Mouse (Mus musculus): ENCODE data around the gene Srgap1. TPM values are rescaled to one million over a fixed set of nuclear protein-coding genes. Genes with fewer than 3 reads are reported as not detected.

The Srgap1 gene
- total and polyA plus RNA-seq, 3 experiments: 0.22 TPM; not detected in 2

DNA sequence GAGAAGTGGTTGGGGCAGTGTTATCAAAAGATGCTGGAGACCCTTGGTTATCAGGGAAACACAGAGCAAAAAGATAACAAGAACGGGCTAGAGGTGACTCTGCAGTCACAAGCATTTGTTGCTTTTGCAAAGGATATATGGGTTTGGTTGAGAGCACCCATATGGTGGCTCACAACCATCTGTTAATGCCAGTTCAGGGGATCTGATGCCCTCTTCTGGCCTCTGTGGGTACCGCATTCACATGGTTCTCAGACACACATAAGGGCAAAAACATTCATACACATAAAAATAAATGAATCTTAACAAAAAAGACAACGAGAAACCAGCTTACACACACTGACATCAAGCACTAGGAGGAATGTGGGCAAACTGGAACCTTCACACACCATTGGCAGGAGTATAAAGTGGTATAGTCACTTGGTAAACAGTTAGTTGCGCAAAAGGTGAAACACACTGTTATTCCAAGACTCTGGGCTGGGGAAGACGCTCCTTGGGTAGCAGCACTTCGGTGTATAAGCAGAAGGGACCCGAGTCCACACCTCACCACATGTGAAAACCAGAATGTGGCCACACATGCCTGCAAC lies 191.2 kb downstream of the Srgap1 start:
- Histone ChIP-seq H3K36me3 (replicated peaks) (no peaks in the 10 kb centered on the region), H3K4me1 (ENCODE audit: insufficient read depth, low read depth, low read length) (no peaks in the 10 kb centered on the region), H3K27me3 (ENCODE audit: insufficient read depth, low read length) (no peaks in the 10 kb centered on the region), H3K4me3 (ENCODE audit: low read depth, low read length) (no peak overlapping the region), H3K9me3 (replicated peaks) (peaks cover 49% of the 10 kb centered on the region)
- DNase-seq (ENCODE audit: low spot score) (no peak), ATAC-seq (ENCODE audit: extremely low read depth, insufficient number of reproducible peaks, low FRiP score, poor library complexity, severe bottlenecking) (no peak)
- no peak for TF ChIP-seq GATA2 (IDR thresholded peaks at IDR 0.05; ENCODE audit: borderline replicate concordance, low read depth, low read length)

DNA sequence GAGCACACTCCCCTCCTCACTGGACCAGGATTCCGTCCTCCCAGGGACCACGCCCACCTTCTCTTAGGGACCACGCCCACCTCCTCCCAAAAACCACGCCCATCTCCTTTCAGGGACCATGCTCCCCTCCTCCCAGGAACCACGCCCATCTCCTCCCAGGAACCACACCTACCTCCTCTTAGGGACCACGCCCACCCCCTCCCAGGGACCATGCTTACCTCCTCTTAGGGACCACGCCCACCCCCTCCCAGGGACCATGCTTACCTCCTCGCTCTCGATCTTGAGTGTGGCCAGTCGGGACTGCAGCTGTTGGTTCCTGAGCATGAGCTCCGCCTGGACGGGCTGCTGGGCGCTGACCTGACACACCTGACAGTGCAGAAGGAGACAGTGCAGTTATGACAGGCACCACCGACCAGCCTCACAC lies 193.7 kb downstream of the Srgap1 start:
- Histone ChIP-seq H3K9me3 (replicated peaks) (peaks cover 57% of the 10 kb centered on the region), H3K4me3 (ENCODE audit: low read depth, low read length) (peak overlapping the region; percentile 16; the same call in 1 of the 2 replicates)

DNA sequence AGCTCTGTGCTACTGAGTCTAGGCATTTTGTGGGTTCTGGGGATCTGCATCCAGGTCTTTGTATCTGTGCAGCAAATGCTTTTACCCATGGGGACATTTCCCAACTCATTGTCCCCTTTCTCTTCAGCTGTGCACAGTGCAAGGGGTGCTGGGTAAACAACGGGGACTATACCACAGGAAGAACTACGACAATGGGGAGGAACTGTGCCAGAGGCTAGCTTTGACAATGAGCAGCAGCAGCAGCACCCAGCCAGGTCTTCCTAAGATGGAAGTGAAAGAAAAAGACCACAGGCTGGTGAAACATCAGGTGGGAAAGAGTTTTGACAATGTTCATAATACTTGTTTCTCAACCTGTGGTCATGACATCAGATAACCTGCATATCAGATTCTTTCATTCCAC lies 197.6 kb downstream of the Srgap1 start:
- no peaks in the 10 kb centered on the region for H3K36me3 ChIP-seq (replicated peaks)
- no peaks in the 10 kb centered on the region for H3K27me3 ChIP-seq (ENCODE audit: insufficient read depth, low read length)
- no peak overlapping the region for H3K4me3 ChIP-seq (ENCODE audit: low read depth, low read length)
- peaks cover 60% of the 10 kb centered on the region for H3K9me3 ChIP-seq (replicated peaks)
- no peak for DNase-seq (ENCODE audit: low spot score)
- H3K4me1 ChIP-seq (ENCODE audit: insufficient read depth, low read depth, low read length): no peaks in the 10 kb centered on the region
- no peak for TF ChIP-seq GATA2 (IDR thresholded peaks at IDR 0.05; ENCODE audit: borderline replicate concordance, low read depth, low read length)
- no peak for TF ChIP-seq GATA1 (IDR thresholded peaks at IDR 0.05; ENCODE audit: borderline replicate concordance, low read length)
- TF ChIP-seq CTCF (IDR thresholded peaks at IDR 0.05; ENCODE audit: low read depth, low read length): no peak
- no peak for TF ChIP-seq TAL1 (conservative IDR thresholded peaks at IDR 0.05; ENCODE audit: low read depth, low read length)
- no peak for TF ChIP-seq POLR2AphosphoS5 (IDR thresholded peaks at IDR 0.05; ENCODE audit: insufficient replicate concordance, low read depth, low read length)
- ATAC-seq (ENCODE audit: extremely low read depth, insufficient number of reproducible peaks, low FRiP score, poor library complexity, severe bottlenecking): no peak

More for the DNA sequence above, 193.7 kb downstream of the Srgap1 start:
- Histone ChIP-seq H3K36me3 (replicated peaks) (no peaks in the 10 kb centered on the region), H3K27me3 (ENCODE audit: insufficient read depth, low read length) (no peaks in the 10 kb centered on the region), H3K4me1 (ENCODE audit: insufficient read depth, low read depth, low read length) (no peaks in the 10 kb centered on the region)
- ATAC-seq (ENCODE audit: extremely low read depth, insufficient number of reproducible peaks, low FRiP score, poor library complexity, severe bottlenecking) (no peak), DNase-seq (ENCODE audit: low spot score) (no peak)
- no peak for TF ChIP-seq CTCF (IDR thresholded peaks at IDR 0.05; ENCODE audit: low read depth, low read length)
- TF ChIP-seq POLR2AphosphoS5 (IDR thresholded peaks at IDR 0.05; ENCODE audit: insufficient replicate concordance, low read depth, low read length): no peak
- no peak for TF ChIP-seq GATA1 (IDR thresholded peaks at IDR 0.05; ENCODE audit: borderline replicate concordance, low read length)

DNA sequence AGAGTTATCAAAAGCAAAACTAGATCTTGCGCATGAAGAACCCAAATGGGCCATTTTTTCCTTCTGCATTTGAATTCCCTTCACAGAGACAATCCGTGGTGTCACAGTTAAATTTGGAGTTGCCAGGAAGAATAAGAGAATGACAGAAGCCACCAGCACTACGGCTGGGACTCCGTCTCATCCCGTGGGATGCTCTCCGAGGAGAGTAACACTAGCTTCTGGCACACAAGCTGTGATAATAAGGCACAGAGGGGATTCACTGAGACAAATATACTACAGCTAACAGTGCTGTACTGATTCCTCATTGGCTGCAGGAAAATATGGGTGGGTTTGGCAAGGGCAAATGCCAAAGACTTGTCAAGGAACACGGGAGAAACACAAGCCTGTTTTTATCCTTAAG lies 201.4 kb downstream of the Srgap1 start:
- Histone ChIP-seq H3K36me3 (replicated peaks) (no peaks in the 10 kb centered on the region), H3K9me3 (replicated peaks) (peaks cover 52% of the 10 kb centered on the region), H3K27me3 (ENCODE audit: insufficient read depth, low read length) (no peaks in the 10 kb centered on the region), H3K4me3 (ENCODE audit: low read depth, low read length) (no peak overlapping the region), H3K4me1 (ENCODE audit: insufficient read depth, low read depth, low read length) (no peaks in the 10 kb centered on the region)
- DNase-seq (ENCODE audit: low spot score): no peak
- TF ChIP-seq POLR2AphosphoS5 (IDR thresholded peaks at IDR 0.05; ENCODE audit: insufficient replicate concordance, low read depth, low read length) (no peak), CTCF (IDR thresholded peaks at IDR 0.05; ENCODE audit: low read depth, low read length) (no peak), TAL1 (conservative IDR thresholded peaks at IDR 0.05; ENCODE audit: low read depth, low read length) (no peak), GATA2 (IDR thresholded peaks at IDR 0.05; ENCODE audit: borderline replicate concordance, low read depth, low read length) (no peak), GATA1 (IDR thresholded peaks at IDR 0.05; ENCODE audit: borderline replicate concordance, low read length) (no peak)
- no peak for ATAC-seq (ENCODE audit: extremely low read depth, insufficient number of reproducible peaks, low FRiP score, poor library complexity, severe bottlenecking)

DNA sequence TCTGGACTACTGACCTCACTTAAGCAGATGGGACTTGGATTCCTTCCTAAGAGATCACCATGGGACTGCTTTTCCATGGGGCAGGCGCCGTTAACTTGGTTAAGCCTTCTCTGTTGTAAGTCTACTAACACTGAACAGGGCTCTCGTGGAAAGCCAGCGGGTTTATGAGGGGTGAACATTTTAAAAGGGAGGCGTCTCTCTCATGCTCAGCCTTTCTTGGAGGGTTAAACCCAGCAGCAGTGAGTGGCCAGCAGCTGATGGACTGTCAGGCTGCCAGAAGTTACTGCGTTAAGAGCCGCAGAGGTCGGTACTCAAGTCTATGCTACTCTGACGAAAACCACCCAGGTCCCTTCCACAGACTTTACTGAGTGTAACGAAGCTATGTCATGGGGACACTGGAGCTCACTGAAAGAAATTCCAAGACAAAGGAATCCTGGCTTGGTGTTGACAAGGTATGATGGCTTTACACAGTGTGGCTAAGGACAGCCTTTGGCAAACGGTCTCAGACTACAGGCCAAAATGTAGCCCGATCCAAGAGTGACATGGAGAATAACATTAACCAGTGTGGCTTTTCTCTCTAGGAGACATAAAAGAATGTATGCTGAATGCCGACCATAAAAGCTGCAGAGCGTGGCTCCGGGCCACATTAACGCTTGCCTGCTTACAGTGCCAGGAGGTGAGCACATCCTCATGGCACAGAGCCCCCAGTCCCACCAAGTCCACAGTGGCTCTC lies 209.8 kb downstream of the Srgap1 start:
- H3K4me3 ChIP-seq (ENCODE audit: low read depth, low read length): no peak overlapping the region
- ATAC-seq (ENCODE audit: extremely low read depth, insufficient number of reproducible peaks, low FRiP score, poor library complexity, severe bottlenecking) (no peak), DNase-seq (ENCODE audit: low spot score) (no peak)
- H3K9me3 ChIP-seq (replicated peaks): peaks cover 56% of the 10 kb centered on the region
- H3K4me1 ChIP-seq (ENCODE audit: insufficient read depth, low read depth, low read length): no peaks in the 10 kb centered on the region
- H3K27me3 ChIP-seq (ENCODE audit: insufficient read depth, low read length): no peaks in the 10 kb centered on the region
- no peaks in the 10 kb centered on the region for H3K36me3 ChIP-seq (replicated peaks)
- TF ChIP-seq POLR2AphosphoS5 (IDR thresholded peaks at IDR 0.05; ENCODE audit: insufficient replicate concordance, low read depth, low read length) (no peak), TAL1 (conservative IDR thresholded peaks at IDR 0.05; ENCODE audit: low read depth, low read length) (no peak), CTCF (IDR thresholded peaks at IDR 0.05; ENCODE audit: low read depth, low read length) (no peak), GATA1 (IDR thresholded peaks at IDR 0.05; ENCODE audit: borderline replicate concordance, low read length) (no peak), GATA2 (IDR thresholded peaks at IDR 0.05; ENCODE audit: borderline replicate concordance, low read depth, low read length) (no peak)

DNA sequence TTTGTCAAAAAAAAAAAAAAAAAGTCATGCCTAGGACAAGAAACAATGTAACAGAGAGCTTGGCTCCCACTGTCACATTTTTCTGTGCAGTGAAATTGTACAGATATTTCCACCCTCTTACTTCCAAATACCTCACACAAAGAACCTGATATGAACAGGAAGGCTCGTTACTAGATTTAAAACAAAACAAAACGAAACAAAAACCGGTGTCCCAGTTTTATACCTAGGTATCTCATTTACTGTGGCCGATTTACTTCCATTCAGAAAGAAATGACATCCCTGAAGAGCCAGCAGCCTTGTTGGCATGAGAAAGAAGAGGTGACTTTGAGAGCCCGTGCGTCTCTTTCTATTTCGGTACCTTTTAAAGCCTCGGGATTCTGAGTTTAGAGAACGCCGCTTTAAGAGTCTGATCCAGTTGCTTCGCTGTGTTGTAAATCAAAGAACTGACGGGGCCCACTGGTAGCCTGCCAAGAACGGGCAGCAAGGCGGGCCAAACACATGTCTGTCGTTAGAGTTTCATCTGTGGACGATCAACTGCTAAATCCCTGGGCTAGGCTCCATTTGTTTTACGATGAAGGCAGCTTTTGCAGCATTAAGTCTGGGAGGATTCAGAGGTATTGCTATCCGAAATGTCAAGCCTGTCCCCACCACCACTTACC lies 210.5 kb downstream of the Srgap1 start:
- H3K27me3 ChIP-seq (ENCODE audit: insufficient read depth, low read length): no peaks in the 10 kb centered on the region
- TF ChIP-seq CTCF (IDR thresholded peaks at IDR 0.05; ENCODE audit: low read depth, low read length) (no peak), GATA1 (IDR thresholded peaks at IDR 0.05; ENCODE audit: borderline replicate concordance, low read length) (no peak), TAL1 (conservative IDR thresholded peaks at IDR 0.05; ENCODE audit: low read depth, low read length) (no peak), GATA2 (IDR thresholded peaks at IDR 0.05; ENCODE audit: borderline replicate concordance, low read depth, low read length) (no peak), POLR2AphosphoS5 (IDR thresholded peaks at IDR 0.05; ENCODE audit: insufficient replicate concordance, low read depth, low read length) (no peak)
- H3K36me3 ChIP-seq (replicated peaks): no peaks in the 10 kb centered on the region
- no peak for ATAC-seq (ENCODE audit: extremely low read depth, insufficient number of reproducible peaks, low FRiP score, poor library complexity, severe bottlenecking)
- no peaks in the 10 kb centered on the region for H3K4me1 ChIP-seq (ENCODE audit: insufficient read depth, low read depth, low read length)
- DNase-seq (ENCODE audit: low spot score): no peak
- H3K4me3 ChIP-seq (ENCODE audit: low read depth, low read length): no peak overlapping the region
- H3K9me3 ChIP-seq (replicated peaks): peaks cover 50% of the 10 kb centered on the region

All from G1E (cell line).